36 mouse cellular contexts compared by ENCODE assay signal in genomic region chr6:129408562-129408961, GRCm38 (mm10). TPM values are rescaled to one million over a fixed set of nuclear protein-coding genes. Genes with fewer than 3 reads are reported as not detected.
DNase-seq lines count a peak whose midpoint lies in the region; ATAC-seq and TF ChIP-seq lines count a peak whose summit lies in the region.
"Had no signal": no experiment of that assay in that cellular context is flagged by ENCODE, and none has a peak within 500 bp of the region (broad histone marks: within the 10 kb centered on the region; RNA-seq: fewer than 3 reads in every experiment).

Gene Clec9a, plus strand, starts transcription at chr6:129408862.

- no peak for DNase-seq in heart, adult 8-10 months (ENCODE audit: low spot score)
- DNase-seq in liver, embryonic 13.5 days = no peak
- no peak for DNase-seq in liver, postnatal 0 days
- no peak for DNase-seq in thymus, postnatal 10 days (ENCODE audit: low spot score in 2 of 2)
- no peak for DNase-seq in spleen, adult 18-20 months
- DNase-seq: adrenal gland, postnatal 14 days; cerebellum, adult 2 months; cerebellum, postnatal 14 days; gastrocnemius, postnatal 14 days; heart, adult 18-20 months; heart, postnatal 10 days; kidney, adult 11 months; kidney, postnatal 25 days; lung, adult 2 months; lung, postnatal 10 days; right cerebral cortex, adult 18-20 months; thymus, adult 18-20 months; thymus, postnatal 36 days had no signal

- peaks cover 12% of the 10 kb centered on the region; the same call in 1 of the 2 replicates for H3K4me1 ChIP-seq in heart, embryonic 13.5 days
- no peaks in the 10 kb centered on the region for H3K4me1 ChIP-seq in liver, embryonic 13.5 days (replicated peaks)
- H3K4me1 ChIP-seq in liver, embryonic 12.5 days = no peaks in the 10 kb centered on the region
- no peaks in the 10 kb centered on the region for H3K4me1 ChIP-seq in liver, postnatal 0 days (ENCODE audit: insufficient read depth)
- H3K4me1 ChIP-seq: hindbrain, embryonic 15.5 days; kidney, embryonic 15.5 days; limb, embryonic 13.5 days; neural tube, embryonic 12.5 days had no signal

- H3K27me3 ChIP-seq in heart, embryonic 13.5 days (replicated peaks) = no peaks in the 10 kb centered on the region
- no peaks in the 10 kb centered on the region for H3K27me3 ChIP-seq in liver, embryonic 13.5 days
- no peaks in the 10 kb centered on the region for H3K27me3 ChIP-seq in liver, embryonic 12.5 days (replicated peaks)
- no peaks in the 10 kb centered on the region for H3K27me3 ChIP-seq in liver, postnatal 0 days (ENCODE audit: insufficient read depth, low read length)
- H3K27me3 ChIP-seq: hindbrain, embryonic 15.5 days; kidney, embryonic 15.5 days; limb, embryonic 13.5 days; neural tube, embryonic 12.5 days had no signal

- no peak for TF ChIP-seq CTCF in liver, postnatal 0 days (IDR thresholded peaks at IDR 0.05; ENCODE audit: low read depth)

- no peak within 1 kb of the TSS for H3K4me3 ChIP-seq in heart, embryonic 13.5 days
- no peak within 1 kb of the TSS for H3K4me3 ChIP-seq in liver, embryonic 13.5 days (replicated peaks)
- no peak within 1 kb of the TSS for H3K4me3 ChIP-seq in liver, embryonic 12.5 days
- no peak within 1 kb of the TSS for H3K4me3 ChIP-seq in liver, postnatal 0 days (ENCODE audit: low read depth, low read length)
- H3K4me3 ChIP-seq: erythroblast, embryonic 14.5 days; hindbrain, embryonic 15.5 days; kidney, embryonic 15.5 days; layer of hippocampus, adult 2 months; limb, embryonic 13.5 days; myocyte; neural tube, embryonic 12.5 days had no signal

- TF ChIP-seq EP300 in liver, postnatal 0 days (IDR thresholded peaks at IDR 0.05; ENCODE audit: low read depth) = no peak

- ATAC-seq in heart, embryonic 13.5 days (ENCODE audit: extremely low read depth, insufficient number of reproducible peaks, low FRiP score, low TSS enrichment) = no peak
- no peak for ATAC-seq in liver, embryonic 13.5 days (ENCODE audit: low read depth)
- ATAC-seq in liver, embryonic 12.5 days = no peak
- ATAC-seq in liver, postnatal 0 days = no peak
- ATAC-seq: inflammation-experienced regulatory T-cells, adult 6 months; Patski had no signal

- no peaks in the 10 kb centered on the region for H3K36me3 ChIP-seq in heart, embryonic 13.5 days
- no peaks in the 10 kb centered on the region for H3K36me3 ChIP-seq in liver, embryonic 13.5 days
- no peaks in the 10 kb centered on the region for H3K36me3 ChIP-seq in liver, embryonic 12.5 days
- no peaks in the 10 kb centered on the region for H3K36me3 ChIP-seq in liver, postnatal 0 days (replicated peaks; ENCODE audit: insufficient read depth, low read length)
- H3K36me3 ChIP-seq: hindbrain, embryonic 15.5 days; kidney, embryonic 15.5 days; limb, embryonic 13.5 days; neural tube, embryonic 12.5 days had no signal

- H3K4me2 ChIP-seq in heart, embryonic 13.5 days = no peak within 1 kb of the TSS
- H3K4me2 ChIP-seq in liver, embryonic 13.5 days = no peak within 1 kb of the TSS
- no peak within 1 kb of the TSS for H3K4me2 ChIP-seq in liver, embryonic 12.5 days
- H3K4me2 ChIP-seq in liver, postnatal 0 days (ENCODE audit: low read depth, low read length) = no peak within 1 kb of the TSS
- H3K4me2 ChIP-seq: hindbrain, embryonic 15.5 days; kidney, embryonic 15.5 days; limb, embryonic 13.5 days; midbrain, embryonic 11.5 days; neural tube, embryonic 12.5 days had no signal

- H3K9ac ChIP-seq in heart, embryonic 13.5 days = no peak within 1 kb of the TSS
- no peak within 1 kb of the TSS for H3K9ac ChIP-seq in liver, embryonic 13.5 days
- no peak within 1 kb of the TSS for H3K9ac ChIP-seq in liver, embryonic 12.5 days
- no peak within 1 kb of the TSS for H3K9ac ChIP-seq in liver, postnatal 0 days (replicated peaks)
- H3K9ac ChIP-seq: hindbrain, embryonic 15.5 days; kidney, embryonic 15.5 days; limb, embryonic 13.5 days; neural tube, embryonic 12.5 days had no signal

- 0 out of 2 replicates have a peak within 1 kb of the TSS, but pooled peaks have one; percentile 13 for H3K27ac ChIP-seq in heart, embryonic 13.5 days (replicated peaks)
- peak within 1 kb of the TSS; percentile 57; the same call in 1 of the 2 replicates for H3K27ac ChIP-seq in liver, embryonic 13.5 days
- H3K27ac ChIP-seq in liver, embryonic 12.5 days = no peak within 1 kb of the TSS
- H3K27ac ChIP-seq in liver, postnatal 0 days (ENCODE audit: low read depth) = peak within 1 kb of the TSS; percentile 66; the same call in 1 of the 2 replicates
- H3K27ac ChIP-seq: hindbrain, embryonic 15.5 days; layer of hippocampus, adult 2 months; limb, embryonic 13.5 days; neural tube, embryonic 12.5 days; stomach, postnatal 0 days had no signal

- H3K9me3 ChIP-seq in heart, embryonic 13.5 days = no peaks in the 10 kb centered on the region
- H3K9me3 ChIP-seq in liver, embryonic 13.5 days (replicated peaks) = no peaks in the 10 kb centered on the region
- no peaks in the 10 kb centered on the region for H3K9me3 ChIP-seq in liver, embryonic 12.5 days (replicated peaks)
- H3K9me3 ChIP-seq in liver, postnatal 0 days (ENCODE audit: low read length) = no peaks in the 10 kb centered on the region
- H3K9me3 ChIP-seq: hindbrain, embryonic 15.5 days; kidney, embryonic 15.5 days; limb, embryonic 13.5 days; neural tube, embryonic 12.5 days had no signal

- WGBS in heart, embryonic 13.5 days = 77% methylated on average over 2 of the region's 2 CpGs
- WGBS in liver, embryonic 13.5 days (ENCODE audit: insufficient replicate concordance) = 69% methylated on average over 2 of the region's 2 CpGs
- 61% methylated on average over 2 of the region's 2 CpGs for WGBS in liver, embryonic 12.5 days (ENCODE audit: insufficient replicate concordance)
- 65% methylated on average over 2 of the region's 2 CpGs for WGBS in liver, postnatal 0 days (ENCODE audit: insufficient replicate concordance)

RNA-seq across cellular contexts. Expression of gene Clec9a, which starts in this region (rescaled TPM):
- polyA plus RNA-seq in heart, embryonic 13.5 days (2015; fragmentation: Nextera tagmentation; extraction: Ambion mirVana) = 0.20 and 0.35 TPM in 2 replicates
- total RNA-seq in heart, adult 8-10 months (2022) = under 1 TPM in 2 of 4 experiments, not detected in 2; 0.47 to 0.60 TPM
- 0.13 and 0.17 TPM in 2 replicates for polyA plus RNA-seq in liver, embryonic 13.5 days (2015; fragmentation: Nextera tagmentation; extraction: Ambion mirVana)
- polyA plus RNA-seq in liver, embryonic 12.5 days (2016; fragmentation: Nextera tagmentation; extraction: Ambion mirVana) = 0.29 and 0.39 TPM in 2 replicates
- polyA plus RNA-seq in liver, postnatal 0 days (2015; fragmentation: Nextera tagmentation; extraction: Ambion mirVana) = 0.56 and 0.92 TPM in 2 replicates
- total RNA-seq: gastrocnemius, postnatal 14 days; layer of hippocampus, adult 2 months; layer of hippocampus, postnatal 14 days; left cerebral cortex, postnatal 36 days; MEL; midbrain, postnatal 0 days had no signal
- polyA plus RNA-seq: cerebellum, adult 2 months; cortical plate, adult 2 months; erythroblast, embryonic 14.5 days; inflammation-experienced regulatory T-cells, adult 6 months; myocyte; Patski had no signal
